Mouse (Mus musculus): ENCODE data around the gene Ppp1r11. TPM values are rescaled to one million over a fixed set of nuclear protein-coding genes. Genes with fewer than 3 reads are reported as not detected.

Ppp1r11 gene
- 153 and 169 TPM in 2 replicates for polyA plus RNA-seq (2015; fragmentation: Nextera tagmentation; extraction: Ambion mirVana)

GRCm38 (mm10) chr17:36950981-36951947 is at the start of gene Ppp1r11:
TSS of gene Ppp1r11 (minus strand) at chr17:36951741.

GRCm38 (mm10) chr17:37000863-37001262 is 49.3 kb upstream of the Ppp1r11 start, which contains the start of gene Zfp57:
TSS of gene Zfp57 (plus strand) at chr17:37001163.

GRCm38 (mm10) chr17:36989437-36989836 is 37.9 kb upstream of the Ppp1r11 start, which contains the start of gene H2-M5:
TSS of gene H2-M5 (minus strand) at chr17:36989537.

GRCm38 (mm10) chr17:36981221-36981813 is 29.8 kb upstream of the Ppp1r11 start, which contains the start of gene 2410137M14Rik:
TSS of gene 2410137M14Rik (minus strand) at chr17:36981237.

GRCm38 (mm10) chr17:36957999-36958743 is 6.6 kb upstream of the Ppp1r11 start, which contains the start of the genes Znrd1 and Znrd1as:
TSS of gene Znrd1 (minus strand) at chr17:36958559.
TSS of gene Znrd1as (plus strand) at chr17:36958592.

GRCm38 (mm10) chr17:36942791-36943471 is 8.6 kb downstream of the Ppp1r11 start, which contains the start of gene Rnf39:
TSS of gene Rnf39 (plus strand) at chr17:36942918.

Other genes with a start within 250 kb of the Ppp1r11 start
- not detected in 2 replicates for gene H2-M10.5, start 178.8 kb downstream of the Ppp1r11 start, polyA plus RNA-seq (2015; fragmentation: Nextera tagmentation; extraction: Ambion mirVana)
- not detected in 2 replicates for gene H2-M10.6, start 139.6 kb downstream of the Ppp1r11 start, polyA plus RNA-seq (2015; fragmentation: Nextera tagmentation; extraction: Ambion mirVana)
- 37.8 and 41.8 TPM in 2 replicates for gene Trim26, start 114.6 kb downstream of the Ppp1r11 start, polyA plus RNA-seq (2015; fragmentation: Nextera tagmentation; extraction: Ambion mirVana)
- 0.90 and 1.1 TPM in 2 replicates for gene Trim15, start 84.5 kb downstream of the Ppp1r11 start, polyA plus RNA-seq (2015; fragmentation: Nextera tagmentation; extraction: Ambion mirVana)
- 0.28 and 0.39 TPM in 2 replicates for gene Trim10, start 82.2 kb downstream of the Ppp1r11 start, polyA plus RNA-seq (2015; fragmentation: Nextera tagmentation; extraction: Ambion mirVana)
- gene Trim40, start 61.6 kb downstream of the Ppp1r11 start, polyA plus RNA-seq (2015; fragmentation: Nextera tagmentation; extraction: Ambion mirVana): 0.19 TPM in 1 of 2 replicates, not detected in the other
- not detected in 2 replicates for gene Trim31, start 53.6 kb downstream of the Ppp1r11 start, polyA plus RNA-seq (2015; fragmentation: Nextera tagmentation; extraction: Ambion mirVana)
- 4.5 and 5.2 TPM in 2 replicates for gene Rnf39, start 8.8 kb downstream of the Ppp1r11 start, polyA plus RNA-seq (2015; fragmentation: Nextera tagmentation; extraction: Ambion mirVana)
- gene Znrd1, start 6.8 kb upstream of the Ppp1r11 start, polyA plus RNA-seq (2015; fragmentation: Nextera tagmentation; extraction: Ambion mirVana): 54.6 and 58.0 TPM in 2 replicates
- 3.4 and 4.6 TPM in 2 replicates for gene Znrd1as, start 6.9 kb upstream of the Ppp1r11 start, polyA plus RNA-seq (2015; fragmentation: Nextera tagmentation; extraction: Ambion mirVana)
- gene 2410137M14Rik, start 29.5 kb upstream of the Ppp1r11 start, polyA plus RNA-seq (2015; fragmentation: Nextera tagmentation; extraction: Ambion mirVana): 0.25 TPM in 1 of 2 replicates, not detected in the other
- gene H2-M5, start 37.8 kb upstream of the Ppp1r11 start, polyA plus RNA-seq (2015; fragmentation: Nextera tagmentation; extraction: Ambion mirVana): 1.1 and 1.4 TPM in 2 replicates
- gene Zfp57, start 49.4 kb upstream of the Ppp1r11 start, polyA plus RNA-seq (2015; fragmentation: Nextera tagmentation; extraction: Ambion mirVana): 106 and 132 TPM in 2 replicates
- gene Mog, start 71.7 kb upstream of the Ppp1r11 start, polyA plus RNA-seq (2015; fragmentation: Nextera tagmentation; extraction: Ambion mirVana): 0.88 and 2.0 TPM in 2 replicates
- 95.5 and 105 TPM in 2 replicates for gene Gabbr1, start 94.2 kb upstream of the Ppp1r11 start, polyA plus RNA-seq (2015; fragmentation: Nextera tagmentation; extraction: Ambion mirVana)
- gene Olfr90, start 136.8 kb upstream of the Ppp1r11 start, polyA plus RNA-seq (2015; fragmentation: Nextera tagmentation; extraction: Ambion mirVana): 0.08 TPM in 1 of 2 replicates, not detected in the other
- not detected in 2 replicates for gene Olfr91, start 146.5 kb upstream of the Ppp1r11 start, polyA plus RNA-seq (2015; fragmentation: Nextera tagmentation; extraction: Ambion mirVana)
- gene Olfr92, start 168.3 kb upstream of the Ppp1r11 start, polyA plus RNA-seq (2015; fragmentation: Nextera tagmentation; extraction: Ambion mirVana): not detected in 2 replicates
- gene Olfr93, start 209.8 kb upstream of the Ppp1r11 start, polyA plus RNA-seq (2015; fragmentation: Nextera tagmentation; extraction: Ambion mirVana): not detected in 2 replicates
- gene Ubd, start 242.2 kb upstream of the Ppp1r11 start, polyA plus RNA-seq (2015; fragmentation: Nextera tagmentation; extraction: Ambion mirVana): not detected in 2 replicates
- 0.21 TPM in 1 of 2 replicates, not detected in the other for gene Olfr94, start 249.3 kb upstream of the Ppp1r11 start, polyA plus RNA-seq (2015; fragmentation: Nextera tagmentation; extraction: Ambion mirVana)